ENCODE assay signal across 32 mouse cellular contexts in the genomic region with DNA sequence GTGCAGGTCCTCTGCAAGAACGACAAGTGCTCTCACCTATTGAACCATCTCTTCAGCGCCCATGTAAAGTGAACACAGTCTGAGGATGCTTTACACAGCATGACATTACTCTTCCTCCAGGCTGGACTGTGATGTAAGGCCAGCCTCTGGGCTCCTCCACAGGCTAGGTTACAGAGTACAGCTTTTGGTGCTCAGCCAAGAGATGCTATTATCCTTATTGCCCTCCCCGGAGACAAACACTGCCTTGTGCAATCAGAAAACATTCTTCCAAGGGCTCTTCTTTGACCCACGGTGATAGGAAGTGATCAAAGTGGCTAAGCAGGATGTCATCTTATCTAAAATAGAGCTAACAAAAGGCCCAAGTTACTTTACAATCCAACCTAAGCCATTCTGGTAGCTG.
"Had no signal": no experiment of that assay in that cellular context is flagged by ENCODE, and none has a peak within 500 bp of the region (broad histone marks: within the 10 kb centered on the region; RNA-seq: fewer than 3 reads in every experiment).

No protein-coding gene starts in this region.

- H3K27me3 ChIP-seq: limb, embryonic 12.5 days; limb, embryonic 13.5 days; limb, embryonic 15.5 days; liver, embryonic 12.5 days; liver, embryonic 13.5 days; liver, embryonic 15.5 days; lung, embryonic 15.5 days; midbrain, embryonic 12.5 days; midbrain, embryonic 13.5 days; midbrain, embryonic 15.5 days had no signal

- H3K9me3 ChIP-seq: limb, embryonic 10.5 days; limb, embryonic 12.5 days; limb, embryonic 13.5 days; limb, embryonic 15.5 days; liver, embryonic 12.5 days; liver, embryonic 13.5 days; liver, embryonic 15.5 days; lung, embryonic 15.5 days; midbrain, embryonic 10.5 days; midbrain, embryonic 12.5 days; midbrain, embryonic 13.5 days; midbrain, embryonic 15.5 days had no signal

- H3K4me1 ChIP-seq: limb, embryonic 10.5 days; limb, embryonic 12.5 days; limb, embryonic 13.5 days; limb, embryonic 15.5 days; liver, embryonic 12.5 days; liver, embryonic 13.5 days; liver, embryonic 15.5 days; lung, embryonic 15.5 days; megakaryocyte, embryonic 14.5 days; midbrain, embryonic 10.5 days; midbrain, embryonic 12.5 days; midbrain, embryonic 13.5 days; midbrain, embryonic 15.5 days had no signal

- H3K4me3 ChIP-seq: left cerebral cortex, adult 2 months; limb, embryonic 10.5 days; limb, embryonic 12.5 days; limb, embryonic 13.5 days; limb, embryonic 15.5 days; liver, embryonic 12.5 days; liver, embryonic 13.5 days; liver, embryonic 15.5 days; lung, embryonic 15.5 days; megakaryocyte, embryonic 14.5 days; midbrain, embryonic 10.5 days; midbrain, embryonic 12.5 days; midbrain, embryonic 13.5 days; midbrain, embryonic 15.5 days; myocyte had no signal

- H3K9ac ChIP-seq: limb, embryonic 12.5 days; limb, embryonic 13.5 days; limb, embryonic 15.5 days; liver, embryonic 12.5 days; liver, embryonic 13.5 days; liver, embryonic 14.5 days; liver, embryonic 15.5 days; liver, postnatal 0 days; lung, embryonic 14.5 days; lung, embryonic 15.5 days; midbrain, embryonic 12.5 days; midbrain, embryonic 13.5 days; midbrain, embryonic 15.5 days had no signal

- DNase-seq: left cerebral cortex, postnatal 4 days; liver; liver, embryonic 13.5 days; liver, postnatal 0 days; lung, adult 18-20 months; lung, adult 2 months; lung, embryonic 14.5 days; lung, postnatal 10 days; lung, postnatal 14 days; lung, postnatal 36 days; lung, postnatal 4 days; midbrain, embryonic 14.5 days had no signal

- H3K36me3 ChIP-seq: limb, embryonic 10.5 days; limb, embryonic 12.5 days; limb, embryonic 13.5 days; limb, embryonic 15.5 days; liver, embryonic 12.5 days; liver, embryonic 13.5 days; liver, embryonic 15.5 days; lung, embryonic 15.5 days; midbrain, embryonic 10.5 days; midbrain, embryonic 12.5 days; midbrain, embryonic 13.5 days; midbrain, embryonic 15.5 days had no signal

- H3K27ac ChIP-seq: left cerebral cortex, adult 2 months; limb, embryonic 10.5 days; limb, embryonic 12.5 days; limb, embryonic 13.5 days; limb, embryonic 15.5 days; liver, embryonic 12.5 days; liver, embryonic 13.5 days; liver, embryonic 14.5 days; liver, embryonic 15.5 days; lung, embryonic 15.5 days; macrophage; midbrain, embryonic 10.5 days; midbrain, embryonic 12.5 days; midbrain, embryonic 13.5 days; midbrain, embryonic 15.5 days had no signal

- H3K4me2 ChIP-seq: limb, embryonic 12.5 days; limb, embryonic 13.5 days; limb, embryonic 15.5 days; liver, embryonic 11.5 days; liver, embryonic 12.5 days; liver, embryonic 13.5 days; liver, embryonic 15.5 days; lung, embryonic 14.5 days; lung, embryonic 15.5 days; midbrain, embryonic 11.5 days; midbrain, embryonic 12.5 days; midbrain, embryonic 13.5 days; midbrain, embryonic 15.5 days had no signal

- ATAC-seq: liver, embryonic 12.5 days; liver, postnatal 0 days; lung, postnatal 0 days; midbrain, embryonic 13.5 days; midbrain, embryonic 15.5 days; midbrain, embryonic 16.5 days had no signal
